Mouse (Mus musculus) MN1 (cell line): ENCODE data around the gene Zfp512b.

Experiments used
- DNase-seq: peaks from one replicate; pipeline ENCODE4 v3.0.0-alpha.2; 2016; ENCODE audit warnings: low spot score

Gene Zfp512b

GRCm38 (mm10) chr2:181572921-181573920 lies 19.4 kb downstream of the Zfp512b start:
- DNase-seq: no peak

DNA sequence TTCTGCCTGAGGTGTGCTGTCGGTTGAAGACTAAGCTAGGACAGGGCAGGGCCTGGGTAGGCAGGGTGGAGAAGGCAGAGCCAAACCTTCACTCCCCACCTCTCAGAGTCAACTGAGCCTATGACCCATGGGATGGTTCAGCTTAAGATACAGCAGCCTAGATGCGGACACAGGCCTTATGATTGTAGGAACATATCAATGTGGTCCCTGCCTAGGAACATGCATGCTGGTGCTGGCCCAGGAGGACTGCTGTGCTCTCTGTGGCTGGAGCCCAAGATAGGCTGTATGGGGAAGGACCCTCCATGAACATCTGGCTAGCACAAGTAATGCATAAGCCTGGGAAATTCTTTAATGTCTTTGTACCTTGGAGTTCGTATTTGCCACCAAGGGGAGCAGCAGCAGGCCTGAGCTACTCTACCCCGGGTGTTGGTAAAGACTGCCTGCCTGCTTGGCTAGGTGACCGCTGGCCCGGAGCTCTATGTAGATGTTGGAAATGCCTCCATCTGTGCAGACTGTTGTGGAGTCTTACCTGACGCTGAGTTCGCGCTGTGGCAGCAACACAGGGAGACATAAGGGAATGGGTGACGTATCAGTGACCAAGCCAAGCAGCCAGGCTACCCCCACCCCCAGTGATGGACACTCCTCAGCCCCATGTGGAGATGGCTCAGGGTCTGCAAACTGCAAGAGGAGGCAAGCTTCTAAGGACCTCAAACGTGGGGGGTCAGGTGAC lies 20.5 kb downstream of the Zfp512b start:
- no peak for DNase-seq

GRCm38 (mm10) chr2:181570921-181571595 lies 21.5 kb downstream of the Zfp512b start:
- DNase-seq: no peak

- no peak for DNase-seq
These were observed 22.2 kb downstream of the Zfp512b start for GRCm38 (mm10) chr2:181570375-181570774.

GRCm38 (mm10) chr2:181569856-181570255 lies 22.7 kb downstream of the Zfp512b start:
- no peak for DNase-seq

- peak; percentile 68 for DNase-seq
These were observed 24.2 kb downstream of the Zfp512b start for GRCm38 (mm10) chr2:181568272-181569008.

DNA sequence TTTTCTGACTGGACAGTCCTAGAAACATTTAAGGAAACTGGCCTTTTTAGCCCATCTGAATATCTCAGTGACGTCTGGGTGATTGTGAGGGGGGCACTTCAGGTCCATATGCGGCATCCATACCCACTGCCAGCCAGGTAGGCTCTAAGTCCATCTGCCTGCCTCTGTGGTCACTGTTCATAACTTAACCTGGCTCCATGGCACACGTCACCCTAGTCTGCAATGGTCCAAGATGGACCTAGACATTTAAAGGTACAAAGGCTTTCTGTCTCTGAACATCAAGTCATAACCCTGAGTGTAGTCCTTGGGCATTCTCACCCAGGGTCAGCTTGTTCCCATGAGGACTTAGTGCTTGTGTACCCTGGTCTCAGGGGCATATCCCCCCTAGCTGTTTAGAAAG lies 25.3 kb downstream of the Zfp512b start:
- no peak for DNase-seq

GRCm38 (mm10) chr2:181553772-181554171 lies 38.8 kb downstream of the Zfp512b start:
- no peak for DNase-seq

DNA sequence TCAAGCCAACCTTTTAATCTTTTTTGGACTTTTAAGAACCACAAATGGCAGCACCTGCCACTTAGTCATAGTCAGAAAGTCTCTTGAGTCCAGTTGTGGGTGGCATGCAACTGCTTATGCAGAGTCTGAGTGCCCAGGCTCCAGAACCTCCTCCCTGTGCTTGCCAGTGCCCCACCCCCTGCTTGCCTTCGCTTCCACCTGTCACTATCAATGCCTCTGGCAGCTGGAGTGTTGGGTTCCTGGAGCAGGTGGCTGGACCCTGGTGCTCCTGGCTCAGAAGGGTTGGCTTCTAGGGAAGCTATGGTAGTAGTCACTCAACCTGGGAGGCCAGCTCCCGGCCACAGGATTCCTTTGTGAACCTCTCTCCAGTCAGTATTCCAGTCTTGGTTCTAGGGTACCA lies 42.4 kb downstream of the Zfp512b start:
- no peak for DNase-seq

GRCm38 (mm10) chr2:181548682-181549081 lies 43.9 kb downstream of the Zfp512b start:
- DNase-seq: no peak

DNA sequence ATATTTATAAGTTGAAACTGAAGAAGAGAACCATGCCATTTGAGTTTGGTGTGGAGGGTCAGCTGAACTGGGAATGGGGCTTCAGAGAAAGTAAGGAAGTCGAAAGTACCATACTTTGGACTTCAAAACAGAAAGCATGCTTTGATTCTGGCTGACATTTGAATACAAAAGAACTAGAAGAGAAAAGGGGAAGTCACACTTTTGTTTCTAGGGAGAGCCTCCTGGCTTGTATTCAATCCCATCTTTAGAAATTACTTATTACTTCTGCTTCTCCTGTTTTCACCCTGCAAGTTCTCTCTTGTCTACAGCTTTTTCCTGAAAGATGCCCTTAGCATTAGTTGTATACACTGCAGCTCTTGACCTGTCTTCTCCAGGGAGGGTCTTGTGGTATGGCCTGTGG lies 44.4 kb downstream of the Zfp512b start:
- no peak for DNase-seq

GRCm38 (mm10) chr2:181546142-181546541 lies 46.5 kb downstream of the Zfp512b start:
- DNase-seq: no peak

GRCm38 (mm10) chr2:181541761-181542380 lies 50.7 kb downstream of the Zfp512b start:
- DNase-seq: no peak

- DNase-seq: peak; percentile 78
These were observed 55.1 kb downstream of the Zfp512b start for GRCm38 (mm10) chr2:181537444-181538047.

GRCm38 (mm10) chr2:181536410-181536809 lies 56.2 kb downstream of the Zfp512b start:
- no peak for DNase-seq

- DNase-seq: no peak
These were observed 60.0 kb downstream of the Zfp512b start for GRCm38 (mm10) chr2:181532589-181532988.
